Mouse (Mus musculus): ENCODE measurements around the gene Pard3. TPM values are rescaled to one million over a fixed set of nuclear protein-coding genes. Genes with fewer than 3 reads are reported as not detected.

Pard3 gene
- total and polyA plus RNA-seq, 3 experiments, result 0.51 to 1.3 (median 0.94) TPM

GRCm38 (mm10) chr8:127609316-127609715 lies 545.6 kb downstream of the Pard3 start:
- Histone ChIP-seq H3K79me2 (replicated peaks; ENCODE audit: control insufficient read depth, extremely low read depth, insufficient read depth, poor library complexity, severe bottlenecking) (no peaks in the 10 kb centered on the region), H3K36me3 (replicated peaks in 1 of 2; ENCODE audit: control insufficient read depth in 1 of 2, insufficient read depth in 1 of 2, low read length in 1 of 2) (no peaks in the 10 kb centered on the region), H3K4me1 (ENCODE audit: control insufficient read depth in 1 of 2, insufficient read depth in 2 of 2) (peaks cover 5 to 25% of the 10 kb centered on the region in 2 experiments; a peak in 3 of 4 replicates), H3K27ac (ENCODE audit: insufficient read depth, low read depth) (no peak overlapping the region), H3K27me3 (replicated peaks) (no peaks in the 10 kb centered on the region), H3K9ac (ENCODE audit: insufficient read depth, low read depth) (no peak overlapping the region), H3K4me2 (ENCODE audit: insufficient read depth, low read depth, poor library complexity, severe bottlenecking) (no peak overlapping the region), H3K9me3 (replicated peaks; ENCODE audit: low read length) (no peaks in the 10 kb centered on the region), H3K4me3 (replicated peaks in 1 of 3; ENCODE audit: low read depth in 2 of 3, low read length in 2 of 3, poor library complexity in 1 of 3) (no peak overlapping the region)
- no peak for DNase-seq (ENCODE audit: extremely low read depth)
- in situ Hi-C loops (cut with MboI; ENCODE audit: low pct_ligation_motif_present, low pct_unique_long_range_greater_than_20kb, low sequenced_read_pairs), result no loop called here
- dilution Hi-C loops (cut with MboI; ENCODE audit: extremely low pct_ligation_motif_present, extremely low pct_unique_long_range_greater_than_20kb, low sequenced_read_pairs), result no loop called here
- no peak for TF ChIP-seq BHLHE40 (IDR thresholded peaks at IDR 0.05; ENCODE audit: low read depth, low read length)
- no peak for TF ChIP-seq JUN (IDR thresholded peaks at IDR 0.05; ENCODE audit: insufficient read depth, low read depth, low read length)
- TF ChIP-seq HCFC1 (IDR thresholded peaks at IDR 0.05; ENCODE audit: low read depth, low read length), result no peak
- TF ChIP-seq RAD21 (IDR thresholded peaks at IDR 0.05; ENCODE audit: low read depth, low read length), result no peak
- TF ChIP-seq E2F4 (IDR thresholded peaks at IDR 0.05; ENCODE audit: insufficient replicate concordance, low read depth, low read length), result no peak
- no peak for TF ChIP-seq GABPA (IDR thresholded peaks at IDR 0.05; ENCODE audit: insufficient replicate concordance, low read depth, low read length)
- no peak for TF ChIP-seq EP300 (IDR thresholded peaks at IDR 0.05; ENCODE audit: low read length)

GRCm38 (mm10) chr8:127614206-127614605 lies 550.5 kb downstream of the Pard3 start:
- H3K9me3 ChIP-seq (replicated peaks; ENCODE audit: low read length), result no peaks in the 10 kb centered on the region
- TF ChIP-seq NELFE (IDR thresholded peaks at IDR 0.05; ENCODE audit: low read depth, low read length) (no peak), E2F4 (IDR thresholded peaks at IDR 0.05; ENCODE audit: insufficient replicate concordance, low read depth, low read length) (no peak), BHLHE40 (IDR thresholded peaks at IDR 0.05; ENCODE audit: low read depth, low read length) (no peak), EP300 (IDR thresholded peaks at IDR 0.05; ENCODE audit: low read length) (no peak), PAX5 (IDR thresholded peaks at IDR 0.05; ENCODE audit: low read length) (no peak), MXI1 (IDR thresholded peaks at IDR 0.05; ENCODE audit: low read depth, low read length) (no peak), JUND (conservative IDR thresholded peaks at IDR 0.05; ENCODE audit: low read depth, low read length) (no peak), ELF1 (IDR thresholded peaks at IDR 0.05; ENCODE audit: low read depth, low read length) (no peak), RCOR1 (conservative IDR thresholded peaks at IDR 0.05; ENCODE audit: low read depth, low read length) (no peak), ETS1 (conservative IDR thresholded peaks at IDR 0.05; ENCODE audit: low read depth, low read length) (no peak; the same call in 1 of the 2 replicates), USF1 (IDR thresholded peaks at IDR 0.05; ENCODE audit: low read depth, low read length) (no peak)
- H3K27me3 ChIP-seq (replicated peaks), result no peaks in the 10 kb centered on the region
- dilution Hi-C loops (cut with MboI; ENCODE audit: extremely low pct_ligation_motif_present, extremely low pct_unique_long_range_greater_than_20kb, low sequenced_read_pairs), result no loop called here
- in situ Hi-C loops (cut with MboI; ENCODE audit: low pct_ligation_motif_present, low pct_unique_long_range_greater_than_20kb, low sequenced_read_pairs), result no loop called here
- H3K4me2 ChIP-seq (ENCODE audit: insufficient read depth, low read depth, poor library complexity, severe bottlenecking), result no peak overlapping the region
- H3K36me3 ChIP-seq (replicated peaks in 1 of 2; ENCODE audit: control insufficient read depth in 1 of 2, insufficient read depth in 1 of 2, low read length in 1 of 2), result no peaks in the 10 kb centered on the region
- H3K4me3 ChIP-seq (replicated peaks in 1 of 3; ENCODE audit: low read depth in 2 of 3, low read length in 2 of 3, poor library complexity in 1 of 3), result no peak overlapping the region
- H3K27ac ChIP-seq (ENCODE audit: insufficient read depth, low read depth), result no peak overlapping the region
- no peaks in the 10 kb centered on the region for H3K79me2 ChIP-seq (replicated peaks; ENCODE audit: control insufficient read depth, extremely low read depth, insufficient read depth, poor library complexity, severe bottlenecking)
- H3K9ac ChIP-seq (ENCODE audit: insufficient read depth, low read depth), result no peak overlapping the region
- peaks cover 0 to 33% of the 10 kb centered on the region in 2 experiments; a peak in 3 of 4 replicates for H3K4me1 ChIP-seq (ENCODE audit: control insufficient read depth in 1 of 2, insufficient read depth in 2 of 2)
- DNase-seq (ENCODE audit: extremely low read depth), result no peak
